Mouse (Mus musculus): ENCODE results near the gene Pusl1.

DNA sequence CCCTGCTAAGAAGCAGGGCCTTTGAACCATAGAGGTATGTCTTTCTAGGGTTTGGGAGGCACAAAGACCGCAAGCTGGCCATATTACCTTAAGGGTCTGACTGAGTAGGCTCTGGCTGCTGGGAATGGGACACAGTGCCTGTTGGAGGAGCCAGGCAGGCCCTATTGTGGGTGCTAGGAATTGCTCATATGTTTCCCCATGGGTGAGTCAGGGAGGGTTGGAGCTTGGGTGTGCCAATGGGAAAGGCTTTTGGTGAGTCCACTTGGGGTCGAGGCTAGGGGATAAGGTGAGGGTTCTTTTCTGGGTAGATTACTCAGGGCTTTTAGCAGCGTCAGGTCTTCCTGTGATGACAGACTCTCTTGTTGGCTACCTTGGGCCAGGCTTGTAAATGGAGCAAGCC lies 40.2 kb downstream of the Pusl1 start:
- TF ChIP-seq CTCF (IDR thresholded peaks at IDR 0.05; ENCODE audit: low read depth) (no peak), EP300 (IDR thresholded peaks at IDR 0.05; ENCODE audit: low read depth) (no peak)

Measured in liver, postnatal 0 days (tissue).